Mouse (Mus musculus) brain, embryonic 14.5 days (tissue): ENCODE results near the gene Gli1. TPM values are rescaled to one million over a fixed set of nuclear protein-coding genes. Genes with fewer than 3 reads are reported as not detected.

Source experiments
- DNase-seq: peaks from one replicate; pipeline ENCODE4 v3.0.0-alpha.2; 2011; ENCODE audit warnings: low read depth
- CTCF ChIP-seq: fragments of 200-500 bp; IDR thresholded peaks from 2 replicates; pipeline ENCODE4 v1.5.1; 2012; ENCODE audit warnings: inconsistent platforms, mild to moderate bottlenecking, moderate library complexity, borderline replicate concordance; ENCODE audit not compliant: insufficient read depth, insufficient read length; ENCODE audit errors: extremely low read depth
- POLR2A ChIP-seq: fragments of 200-500 bp; IDR thresholded peaks from 2 replicates; pipeline ENCODE4 v1.6.1; 2012; ENCODE audit warnings: mild to moderate bottlenecking, inconsistent platforms, borderline replicate concordance; ENCODE audit not compliant: poor library complexity, insufficient read depth, insufficient read length, severe bottlenecking; ENCODE audit errors: extremely low read depth
- polyA plus RNA-seq: library from polyadenylated mRNA; depleted of rRNA; stranded (reverse); fragments of >200 nt; gene quantifications from 2 replicates; pipeline ENCODE4 v1.2.3, GENCODE M21; 2012

Gli1 gene
- polyA plus RNA-seq, 1 experiment: 11.3 TPM

DNA sequence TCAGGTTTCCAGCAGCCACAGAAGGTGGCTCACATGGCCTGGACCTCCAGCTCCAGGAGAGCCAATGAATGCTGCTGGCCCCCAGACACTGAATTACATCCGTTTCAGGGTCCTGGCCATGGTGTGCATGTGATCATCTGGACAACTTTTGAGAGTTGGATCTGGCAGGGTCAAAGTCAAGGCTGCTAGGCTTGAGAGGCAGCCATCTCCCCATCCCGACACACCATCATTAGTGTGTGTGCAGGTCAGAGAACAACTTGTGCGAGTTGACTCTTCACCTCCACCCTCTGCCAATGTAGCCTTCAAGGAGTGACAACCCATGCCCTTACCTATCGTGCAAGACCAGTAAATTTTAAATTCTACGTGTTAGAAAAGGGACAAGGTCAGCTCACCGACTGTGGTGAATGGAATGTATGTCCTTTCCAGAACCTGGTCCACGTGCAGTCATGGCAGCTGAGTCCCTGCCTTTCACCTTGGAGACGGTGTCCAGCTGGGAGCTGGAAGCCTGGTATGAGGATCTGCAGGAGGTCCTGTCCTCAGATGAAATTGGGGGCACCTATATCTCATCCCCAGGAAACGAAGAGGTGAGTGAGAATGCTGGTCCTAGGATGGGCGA, 46.8 kb downstream of the Gli1 start:
- no peak for TF ChIP-seq POLR2A
- TF ChIP-seq CTCF: no peak
- DNase-seq: no peak

GRCm38 (mm10) chr10:127293590-127294113, 48.1 kb downstream of the Gli1 start:
- no peak for DNase-seq
- no peak for TF ChIP-seq CTCF
- TF ChIP-seq POLR2A: no peak

DNA sequence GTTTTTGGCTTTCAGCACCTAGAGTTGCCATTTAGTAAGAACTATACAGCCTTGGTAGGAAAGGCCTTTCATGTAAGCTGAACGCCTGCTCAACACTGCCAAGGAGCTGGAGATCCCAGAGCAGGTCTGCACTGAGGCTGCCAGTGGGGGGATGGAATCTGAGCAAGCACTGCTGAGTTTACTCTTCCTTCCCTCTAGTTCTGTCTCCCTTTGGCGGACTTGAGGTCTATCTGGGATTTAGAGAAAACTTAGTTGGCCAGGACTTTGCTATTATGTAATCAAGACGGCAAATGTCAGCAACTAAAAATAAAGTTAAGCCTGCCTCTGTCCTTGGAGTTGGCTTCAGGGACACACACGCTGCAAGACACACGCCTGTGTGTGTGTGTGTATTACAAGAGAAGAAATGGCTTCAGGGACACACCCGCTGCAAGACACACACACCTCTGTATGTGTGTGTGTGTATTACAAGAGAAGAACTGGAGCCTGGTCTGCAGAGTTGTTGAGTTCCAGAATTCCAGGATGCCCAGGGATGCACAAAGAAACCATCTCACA, 48.7 kb downstream of the Gli1 start:
- no peak for DNase-seq
- TF ChIP-seq POLR2A (no peak), CTCF (no peak)

- no peak for DNase-seq
- no peak for TF ChIP-seq POLR2A
- TF ChIP-seq CTCF: no peak
These were observed 49.7 kb downstream of the Gli1 start for GRCm38 (mm10) chr10:127291881-127292638.

GRCm38 (mm10) chr10:127290930-127291880, 50.6 kb downstream of the Gli1 start:
- TF ChIP-seq POLR2A (no peak), CTCF (no peak)

GRCm38 (mm10) chr10:127290307-127290929, 51.4 kb downstream of the Gli1 start:
- peak; percentile 100 for DNase-seq
- peak; percentile 47; the same call in 1 of the 2 replicates for TF ChIP-seq POLR2A
- TF ChIP-seq CTCF: no peak

More at GRCm38 (mm10) chr10:127290930-127291880, 50.6 kb downstream of the Gli1 start:
- DNase-seq: peak; percentile 19

DNA sequence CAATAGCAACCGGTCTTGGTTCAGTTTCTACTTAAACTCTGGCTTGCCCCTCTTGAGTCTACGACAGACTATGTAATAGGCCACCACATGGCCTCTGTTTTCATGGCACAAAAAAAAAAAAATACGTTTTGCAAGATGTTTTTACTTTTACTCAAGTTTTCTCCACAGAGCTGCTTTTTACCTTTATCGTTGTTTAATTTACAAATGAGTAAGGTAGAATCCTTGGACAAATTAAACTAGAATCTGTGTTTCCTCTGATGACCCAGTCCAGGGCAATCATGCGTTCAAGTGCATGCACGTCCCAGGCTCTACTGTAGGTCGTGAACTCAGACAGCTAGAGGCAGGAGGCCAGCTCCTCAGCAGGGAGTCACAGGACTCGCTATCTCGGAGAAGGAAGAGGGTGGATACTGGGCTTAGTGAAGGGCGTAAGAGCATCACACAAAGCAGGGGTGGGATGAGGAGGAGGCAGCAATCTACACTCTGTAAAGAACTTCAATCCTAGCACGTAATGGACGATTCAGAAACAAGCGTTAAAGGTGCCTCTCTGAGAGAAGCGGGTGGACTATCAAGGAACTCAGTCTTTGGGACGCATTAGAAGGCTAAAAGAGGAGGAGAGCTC, 52.1 kb downstream of the Gli1 start:
- DNase-seq: peak; percentile 70
- TF ChIP-seq CTCF (no peak), POLR2A (no peak)

DNA sequence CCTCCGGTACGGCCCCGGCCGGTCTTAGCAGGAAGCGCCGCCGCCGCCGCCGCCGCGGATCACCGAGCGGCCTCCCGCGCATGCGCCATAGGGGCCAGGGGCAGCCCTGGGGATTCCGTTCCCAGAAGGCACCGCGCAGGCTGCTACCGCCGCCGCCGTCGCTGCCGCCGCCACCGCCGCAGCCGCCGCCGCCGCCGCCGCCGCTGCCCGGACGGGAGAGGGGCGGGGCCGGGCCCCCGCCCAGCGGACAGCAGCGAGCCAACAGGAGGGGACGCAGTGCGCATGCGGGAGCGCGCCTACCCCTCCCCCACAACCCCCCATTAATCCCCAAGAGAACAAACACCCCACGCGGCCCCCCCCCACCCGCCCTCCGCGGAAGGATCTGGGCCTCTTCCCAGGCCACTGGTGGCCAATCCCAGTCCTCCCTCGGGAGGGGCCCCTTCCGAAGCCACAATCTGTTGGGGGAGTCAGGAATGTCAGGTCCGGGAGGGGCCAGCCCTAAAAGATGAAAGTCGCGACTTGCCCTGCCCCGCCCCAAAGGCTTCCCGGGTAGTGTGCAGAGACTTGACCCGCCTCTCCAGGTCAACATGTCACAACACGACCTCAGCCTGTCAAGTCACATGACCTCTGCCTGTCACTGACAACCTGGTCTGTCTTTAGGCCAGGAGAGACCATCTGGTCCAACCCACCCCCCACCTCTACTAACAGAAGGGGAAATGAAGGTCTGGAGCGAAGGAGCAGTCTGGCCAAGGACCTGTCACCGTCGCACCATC, 52.8 kb downstream of the Gli1 start, which contains the start of gene Mbd6:
Gene Mbd6, minus strand, starts transcription at position 219 of the 773 bp plus-strand sequence.
- TF ChIP-seq POLR2A (peak; percentile 72; the same call in 1 of the 2 replicates), CTCF (no peak)
- peak; percentile 91 for DNase-seq

GRCm38 (mm10) chr10:127288328-127288799, 53.4 kb downstream of the Gli1 start:
- DNase-seq: peak; percentile 78
- TF ChIP-seq CTCF (no peak), POLR2A (no peak)

- DNase-seq: no peak
- no peak for TF ChIP-seq POLR2A
- no peak for TF ChIP-seq CTCF
These were observed 53.9 kb downstream of the Gli1 start for GRCm38 (mm10) chr10:127287936-127288293.
